Mouse (Mus musculus): ENCODE measurements around the gene AF366264. TPM values are rescaled to one million over a fixed set of nuclear protein-coding genes. Genes with fewer than 3 reads are reported as not detected.

Gene AF366264
- not detected in 4 replicates for total RNA-seq (2023)

DNA sequence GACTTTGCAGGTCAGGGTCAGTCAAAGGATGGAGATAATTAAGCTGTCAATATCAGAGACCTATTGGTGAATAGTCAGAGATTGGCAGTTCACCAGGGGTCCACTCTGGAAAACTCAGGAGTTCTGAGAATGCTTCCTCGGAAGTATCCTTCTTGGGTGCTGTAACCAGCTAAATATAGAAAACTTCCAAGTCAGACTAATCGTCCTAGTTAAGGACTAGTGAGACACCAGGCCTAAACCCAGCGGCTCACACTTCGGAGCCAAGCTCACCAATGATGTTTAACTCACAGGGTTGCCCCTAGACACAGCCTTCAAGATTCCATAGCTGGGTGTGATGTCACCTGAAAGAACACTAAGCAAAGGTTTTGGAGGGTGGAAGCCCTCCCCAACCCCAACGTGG, at the start of gene AF366264:
Gene AF366264 (minus strand): TSS at position 101 of the 400 bp plus-strand sequence.

DNA sequence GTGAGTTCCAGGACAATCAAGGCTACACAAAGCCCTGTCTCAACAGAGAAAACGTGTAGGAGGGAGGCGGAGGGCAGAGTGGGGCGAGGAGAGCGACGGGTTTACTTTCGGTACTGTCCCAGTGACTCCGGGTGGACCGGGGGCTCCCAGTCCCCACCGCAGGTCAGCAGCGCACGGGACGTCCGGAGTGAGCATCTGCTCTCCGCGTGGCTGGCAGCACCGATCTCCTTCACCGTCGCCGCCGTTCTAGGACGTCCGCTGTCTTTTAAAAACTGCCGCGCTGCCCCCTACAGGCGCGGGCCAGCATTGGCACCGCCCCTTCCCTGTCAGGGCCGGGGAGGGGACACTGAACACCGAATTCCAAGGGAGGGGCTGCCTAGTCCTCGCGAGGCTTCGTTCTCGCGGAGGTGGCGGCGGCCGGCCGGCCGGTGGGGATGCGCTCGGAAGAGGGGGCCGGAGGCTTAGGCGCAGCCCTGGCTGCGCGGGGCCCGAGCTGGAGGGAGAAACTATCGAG, 52.9 kb downstream of the AF366264 start, which contains the start of gene Upf3a:
Gene Upf3a (plus strand): TSS at position 366 of the 514 bp plus-strand sequence.

Other genes with a start within 250 kb of the AF366264 start
- 323 to 329 TPM (median 328 TPM) in 4 replicates for gene Rasa3, start 160.8 kb downstream of the AF366264 start, total RNA-seq (2023)
- gene Cfap97d2, start 132.5 kb downstream of the AF366264 start, total RNA-seq (2023) = not detected in 4 replicates
- 37.4 to 45.4 TPM (median 38.3 TPM) in 4 replicates for gene Cdc16, start 80.7 kb downstream of the AF366264 start, total RNA-seq (2023)
- 24.1 to 35.9 TPM (median 30.7 TPM) in 4 replicates for gene Upf3a, start 52.8 kb downstream of the AF366264 start, total RNA-seq (2023)
- gene Champ1, start 31.3 kb upstream of the AF366264 start, total RNA-seq (2023) = 23.5 to 27.9 TPM (median 24.5 TPM) in 4 replicates
- 1.1 to 2.5 TPM (median 1.8 TPM) in 4 replicates for gene Coprs, start 51.9 kb upstream of the AF366264 start, total RNA-seq (2023)

All from B cell, adult 62 days (primary cell).